Mouse (Mus musculus) limb, embryonic 11.5 days (tissue): ENCODE measurements around the gene Gsdme. TPM values are rescaled to one million over a fixed set of nuclear protein-coding genes. Genes with fewer than 3 reads are reported as not detected.

ENCODE experiments used
- ATAC-seq: fragments of 200-750 bp; cut with Nextera tagmentation; 2 replicates; pipeline ENCODE4 v1.8.0; 2017; ENCODE audit warnings: low read depth; ENCODE audit not compliant: insufficient number of reproducible peaks, low FRiP score, low TSS enrichment
- DNase-seq: peaks from one replicate; pipeline ENCODE4 v3.0.0-alpha.2; 2015; ENCODE audit warnings: low spot score
- H3K27ac ChIP-seq: fragments of 300-500 bp; sonication (generic); replicated peaks from 2 replicates; pipeline ENCODE4 v1.5.1; 2014; ENCODE audit warnings: low read depth, mild to moderate bottlenecking, low read length
- H3K27me3 ChIP-seq: fragments of 300-500 bp; sonication (generic); 2 replicates; pipeline ENCODE4 v1.6.1; 2014; ENCODE audit warnings: mild to moderate bottlenecking, low read length, mixed read lengths; ENCODE audit not compliant: control insufficient read depth, insufficient read depth
- H3K36me3 ChIP-seq: fragments of 300-500 bp; sonication (generic); 2 replicates; pipeline ENCODE4 v1.6.1; 2014; ENCODE audit warnings: mild to moderate bottlenecking, low read length, moderate library complexity, mixed read lengths; ENCODE audit not compliant: control insufficient read depth, insufficient read depth
- H3K4me1 ChIP-seq: fragments of 300-500 bp; sonication (generic); 2 replicates; pipeline ENCODE4 v1.6.1; 2014; ENCODE audit warnings: low read length, mixed read lengths; ENCODE audit not compliant: control insufficient read depth, insufficient read depth
- H3K4me2 ChIP-seq: fragments of 300-500 bp; sonication (generic); 2 replicates; pipeline ENCODE4 v1.6.1; 2014; ENCODE audit warnings: low read depth, mild to moderate bottlenecking, moderate library complexity; ENCODE audit not compliant: severe bottlenecking
- H3K4me3 ChIP-seq: fragments of 300-500 bp; sonication (generic); 2 replicates; pipeline ENCODE4 v1.5.1; 2014; ENCODE audit warnings: low read depth, low read length
- H3K9ac ChIP-seq: fragments of 300-500 bp; sonication (generic); 2 replicates; pipeline ENCODE4 v1.6.1; 2014; ENCODE audit warnings: mild to moderate bottlenecking, low read length
- H3K9me3 ChIP-seq: fragments of 300-500 bp; sonication (generic); 2 replicates; pipeline ENCODE4 v1.6.1; 2016; ENCODE audit warnings: low read length; ENCODE audit not compliant: control insufficient read depth
- WGBS: fragments of 180-500 bp; shearing (Covaris S2); extraction: QIAGEN DNeasy Blood & Tissue Kit; methylation state at CpG from one replicate; pipeline ENCODE4 v1.1.7; 2014; 5-methylcytosine and 5-hydroxymethylcytosine counted together
- polyA plus RNA-seq: library from polyadenylated mRNA; unstranded; fragments of >200 nt; fragmentation: Nextera tagmentation; extraction: Ambion mirVana; gene quantifications from 2 replicates; pipeline ENCODE4 v1.2.1, GENCODE M21; 2014

Gsdme gene
- polyA plus RNA-seq, 1 experiment from 2014 or later = 43.1 TPM

- DNase-seq = no peak
- 89% methylated on average over 2 of the region's 2 CpGs for whole genome bisulfite sequencing
Observed at GRCm38 (mm10) chr6:50239902-50240301, 23.8 kb downstream of the Gsdme start.

GRCm38 (mm10) chr6:50237963-50238362, 25.7 kb downstream of the Gsdme start:
- Histone ChIP-seq H3K4me2 (no peak overlapping the region), H3K4me1 (no peaks in the 10 kb centered on the region), H3K4me3 (no peak overlapping the region), H3K36me3 (no peaks in the 10 kb centered on the region), H3K9me3 (no peaks in the 10 kb centered on the region), H3K9ac (no peak overlapping the region), H3K27me3 (no peaks in the 10 kb centered on the region), H3K27ac (no peak overlapping the region)
- ATAC-seq = no peak
- WGBS = 76% methylated on average over 2 of the region's 2 CpGs
- no peak for DNase-seq

More at GRCm38 (mm10) chr6:50239902-50240301, 23.8 kb downstream of the Gsdme start:
- H3K4me2 ChIP-seq = no peak overlapping the region
- H3K27me3 ChIP-seq = no peaks in the 10 kb centered on the region
- no peaks in the 10 kb centered on the region for H3K9me3 ChIP-seq
- no peak overlapping the region for H3K4me3 ChIP-seq
- no peak overlapping the region for H3K27ac ChIP-seq
- no peak for ATAC-seq
- no peaks in the 10 kb centered on the region for H3K4me1 ChIP-seq
- H3K9ac ChIP-seq = no peak overlapping the region
- no peaks in the 10 kb centered on the region for H3K36me3 ChIP-seq

DNA sequence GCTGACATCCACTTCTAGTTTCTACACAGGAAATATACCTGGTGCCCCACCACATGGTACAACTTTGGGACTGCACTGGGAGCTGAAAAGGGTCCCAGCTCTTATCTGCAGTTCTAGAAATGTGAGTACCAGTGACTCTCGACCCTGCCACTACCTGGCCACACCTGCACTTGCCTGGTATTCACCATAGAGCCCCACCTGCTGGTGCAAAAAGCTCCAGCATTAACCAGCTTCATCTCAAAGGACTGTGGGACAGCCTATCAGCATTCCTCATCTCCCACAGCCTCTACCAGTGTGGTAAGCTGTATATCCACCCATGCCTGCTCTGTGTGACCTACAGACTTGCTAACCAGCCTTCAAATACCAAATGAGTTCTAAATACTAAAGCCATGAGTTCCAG, 30.7 kb downstream of the Gsdme start:
- Histone ChIP-seq H3K9me3 (no peaks in the 10 kb centered on the region), H3K4me3 (no peak overlapping the region), H3K27ac (no peak overlapping the region), H3K36me3 (no peaks in the 10 kb centered on the region), H3K4me1 (no peaks in the 10 kb centered on the region), H3K4me2 (no peak overlapping the region), H3K9ac (no peak overlapping the region), H3K27me3 (no peaks in the 10 kb centered on the region)
- 66% methylated on average over 1 of the region's 1 CpGs for WGBS
- DNase-seq = no peak
- no peak for ATAC-seq

DNA sequence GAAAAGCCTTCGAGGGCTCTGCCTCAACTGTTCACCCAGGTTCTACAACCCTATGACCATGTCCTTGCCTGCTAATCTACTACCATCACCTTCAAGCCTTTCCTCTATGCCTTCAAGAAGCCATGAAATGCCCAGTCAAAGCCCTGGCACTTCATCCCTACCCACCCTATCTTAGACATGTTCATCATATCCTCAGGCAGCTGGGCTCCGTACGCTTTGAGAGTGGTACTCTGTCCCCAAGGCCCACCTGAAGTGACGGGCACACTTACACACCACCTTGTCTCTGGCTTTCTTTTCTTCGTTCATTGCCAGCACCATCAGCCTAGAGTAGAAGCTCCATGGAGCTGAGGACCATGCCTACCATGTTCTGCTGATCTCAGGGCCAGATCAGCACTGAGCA, 32.4 kb downstream of the Gsdme start:
- 93% methylated on average over 5 of the region's 5 CpGs for WGBS
- ATAC-seq = no peak
- H3K4me3 ChIP-seq = no peak overlapping the region
- DNase-seq = no peak
- no peak overlapping the region for H3K27ac ChIP-seq
- no peak overlapping the region for H3K9ac ChIP-seq
- H3K4me2 ChIP-seq = no peak overlapping the region
- H3K9me3 ChIP-seq = no peaks in the 10 kb centered on the region
- H3K36me3 ChIP-seq = no peaks in the 10 kb centered on the region
- no peaks in the 10 kb centered on the region for H3K4me1 ChIP-seq
- H3K27me3 ChIP-seq = no peaks in the 10 kb centered on the region

DNA sequence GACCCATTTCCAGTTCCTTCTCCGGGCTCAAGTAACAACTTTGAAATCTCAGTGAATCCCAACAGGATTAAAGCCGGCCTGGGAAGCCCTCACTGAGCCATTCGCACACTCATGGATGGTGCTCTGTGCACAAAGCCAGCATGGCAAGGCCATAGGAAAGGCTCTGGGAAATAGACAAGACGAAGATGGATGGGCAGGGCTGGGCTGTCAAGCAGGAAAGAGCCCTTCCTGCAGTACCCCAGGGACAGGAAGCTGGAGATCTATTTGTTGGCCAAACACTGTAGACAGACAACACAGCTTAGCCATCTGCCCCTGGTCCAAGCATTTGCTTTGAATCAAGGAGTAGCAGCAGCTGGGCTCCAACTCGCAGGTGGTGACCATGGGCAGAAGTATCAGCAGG, 35.5 kb downstream of the Gsdme start:
- Histone ChIP-seq H3K9ac (no peak overlapping the region), H3K27ac (no peak overlapping the region), H3K4me2 (no peak overlapping the region), H3K27me3 (no peaks in the 10 kb centered on the region), H3K4me3 (no peak overlapping the region), H3K36me3 (no peaks in the 10 kb centered on the region), H3K4me1 (no peaks in the 10 kb centered on the region), H3K9me3 (no peaks in the 10 kb centered on the region)
- WGBS = 87% methylated on average over 5 of the region's 5 CpGs
- ATAC-seq (no peak), DNase-seq (no peak)

- H3K9ac ChIP-seq = no peak overlapping the region
- H3K27me3 ChIP-seq = no peaks in the 10 kb centered on the region
- DNase-seq = no peak
- H3K36me3 ChIP-seq = no peaks in the 10 kb centered on the region
- ATAC-seq = no peak
- no peak overlapping the region for H3K4me2 ChIP-seq
- 92% methylated on average over 5 of the region's 5 CpGs for WGBS
- no peaks in the 10 kb centered on the region for H3K9me3 ChIP-seq
- no peak overlapping the region for H3K27ac ChIP-seq
- H3K4me3 ChIP-seq = no peak overlapping the region
- no peaks in the 10 kb centered on the region for H3K4me1 ChIP-seq
Observed at GRCm38 (mm10) chr6:50225232-50225631, 38.4 kb downstream of the Gsdme start.

GRCm38 (mm10) chr6:50223606-50224005, 40.1 kb downstream of the Gsdme start:
- WGBS = 85% methylated on average over 4 of the region's 4 CpGs
- H3K9ac ChIP-seq = no peak overlapping the region

DNA sequence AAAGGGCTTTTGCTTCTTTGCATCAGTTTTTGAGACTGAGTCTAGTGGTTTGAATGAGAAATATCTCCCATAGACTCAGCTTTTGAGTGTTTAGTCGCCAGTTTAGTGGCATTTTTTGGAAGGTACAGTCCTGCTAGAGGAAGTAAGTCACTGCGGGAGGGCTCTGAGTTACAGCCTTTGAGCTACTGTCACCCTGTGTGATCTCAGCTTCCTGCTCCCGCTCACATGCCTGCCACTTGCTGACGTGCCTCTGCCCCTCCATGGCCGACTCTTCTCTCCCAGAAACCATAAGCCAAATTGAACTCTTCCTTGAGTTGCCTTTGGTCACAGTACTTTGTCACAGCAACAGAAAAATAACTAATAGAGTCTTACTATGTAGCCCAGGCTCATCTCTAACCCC, 40.7 kb downstream of the Gsdme start:
- H3K27ac ChIP-seq = no peak overlapping the region
- H3K4me1 ChIP-seq = peaks cover 3% of the 10 kb centered on the region; the same call in 1 of the 2 replicates
- no peaks in the 10 kb centered on the region for H3K27me3 ChIP-seq
- H3K9ac ChIP-seq = no peak overlapping the region
- WGBS = 78% methylated on average over 5 of the region's 5 CpGs
- no peaks in the 10 kb centered on the region for H3K9me3 ChIP-seq
- H3K4me2 ChIP-seq = no peak overlapping the region
- ATAC-seq = no peak
- H3K4me3 ChIP-seq = no peak overlapping the region
- no peaks in the 10 kb centered on the region for H3K36me3 ChIP-seq
- DNase-seq = no peak

More at GRCm38 (mm10) chr6:50223606-50224005, 40.1 kb downstream of the Gsdme start:
- DNase-seq = no peak
- Histone ChIP-seq H3K27ac (no peak overlapping the region), H3K27me3 (no peaks in the 10 kb centered on the region), H3K36me3 (no peaks in the 10 kb centered on the region), H3K4me1 (peaks cover under 1% of the 10 kb centered on the region; the same call in 1 of the 2 replicates), H3K9me3 (no peaks in the 10 kb centered on the region), H3K4me2 (no peak overlapping the region), H3K4me3 (no peak overlapping the region)
- ATAC-seq = no peak

DNA sequence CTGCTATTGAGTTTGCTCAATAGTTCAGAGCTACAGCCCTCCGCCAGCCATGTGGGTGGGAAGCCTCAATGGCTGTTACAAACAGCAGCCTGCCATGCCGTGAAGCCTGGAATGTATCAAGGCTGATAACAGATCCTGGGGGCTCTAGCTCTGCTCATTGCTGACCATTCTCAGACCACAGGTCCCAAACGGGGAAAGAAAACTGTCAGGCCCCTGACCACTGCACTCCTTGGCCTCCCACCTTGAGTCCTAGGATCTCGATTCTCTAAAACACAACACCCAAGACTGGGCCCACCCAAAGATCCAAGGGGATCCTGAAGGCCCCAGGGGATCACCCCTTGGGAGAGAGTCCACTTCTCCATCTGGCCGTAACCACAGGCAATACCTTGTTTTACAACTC, 41.3 kb downstream of the Gsdme start:
- no peak overlapping the region for H3K4me3 ChIP-seq
- no peak for DNase-seq
- ATAC-seq = no peak
- H3K4me2 ChIP-seq = no peak overlapping the region
- H3K4me1 ChIP-seq = peaks cover 3% of the 10 kb centered on the region; the same call in 1 of the 2 replicates
- H3K27ac ChIP-seq = no peak overlapping the region
- H3K9me3 ChIP-seq = no peaks in the 10 kb centered on the region
- no peaks in the 10 kb centered on the region for H3K27me3 ChIP-seq
- H3K36me3 ChIP-seq = no peaks in the 10 kb centered on the region
- 62% methylated on average over 5 of the region's 5 CpGs for WGBS
- H3K9ac ChIP-seq = no peak overlapping the region
